29 mouse cellular contexts compared by ENCODE assay signal in genomic region chr8:9694794-9695193, GRCm38 (mm10).
DNase-seq lines count a peak whose midpoint lies in the region; ATAC-seq and TF ChIP-seq lines count a peak whose summit lies in the region.
"Had no signal": no experiment of that assay in that cellular context is flagged by ENCODE, and none has a peak within 500 bp of the region (broad histone marks: within the 10 kb centered on the region; RNA-seq: fewer than 3 reads in every experiment).

No protein-coding gene starts in this region.

- no peak for TF ChIP-seq POLR2A in brain, embryonic 14.5 days (IDR thresholded peaks at IDR 0.05; ENCODE audit: borderline replicate concordance, extremely low read depth, insufficient read depth, insufficient read length, poor library complexity, severe bottlenecking)

- peak; percentile 27 to 55 for DNase-seq in frontal cortex, adult 2 months (ENCODE audit: extremely low spot score in 1 of 2, low spot score in 1 of 2)
- no peak for DNase-seq in frontal cortex, postnatal 14 days (ENCODE audit: low spot score in 2 of 2)
- DNase-seq in midbrain, postnatal 0 days (ENCODE audit: low spot score), result peak; percentile 23
- DNase-seq in midbrain, embryonic 10.5 days (ENCODE audit: low spot score), result no peak
- peak; percentile 41 for DNase-seq in brain, embryonic 14.5 days (ENCODE audit: low read depth)
- no peak for DNase-seq in spleen, postnatal 14 days (ENCODE audit: low spot score in 2 of 2)
- no peak for DNase-seq in layer of hippocampus, postnatal 10 days (ENCODE audit: low spot score in 2 of 2)
- DNase-seq: adrenal gland, adult 8-10 months; B cell, adult 2 months; cerebellum, adult 9-11 months; gastrocnemius, postnatal 36 days; heart, postnatal 4 days; kidney, adult 9 months; kidney, postnatal 14 days; lung, embryonic 14.5 days; retina, postnatal 1 day; spleen, adult 18-20 months; thymus, postnatal 14 days had no signal

- TF ChIP-seq CTCF in midbrain, postnatal 0 days (IDR thresholded peaks at IDR 0.05), result no peak
- TF ChIP-seq CTCF in brain, embryonic 14.5 days (IDR thresholded peaks at IDR 0.05; ENCODE audit: borderline replicate concordance, extremely low read depth, insufficient read depth, insufficient read length), result no peak

- H3K27ac ChIP-seq in midbrain, postnatal 0 days (ENCODE audit: low read depth, low read length), result no peak overlapping the region
- no peak overlapping the region for H3K27ac ChIP-seq in midbrain, embryonic 10.5 days (replicated peaks)
- H3K27ac ChIP-seq in neural tube, embryonic 13.5 days (replicated peaks), result no peak overlapping the region
- H3K27ac ChIP-seq: embryonic facial prominence, embryonic 10.5 days; heart, embryonic 15.5 days; hindbrain, embryonic 15.5 days; limb, embryonic 15.5 days; liver, embryonic 14.5 days; midbrain, embryonic 13.5 days had no signal

- 85% methylated on average over 2 of the region's 2 CpGs for WGBS in midbrain, postnatal 0 days
- 93% methylated on average over 2 of the region's 2 CpGs for WGBS in midbrain, embryonic 10.5 days
- WGBS in neural tube, embryonic 13.5 days, result 31% methylated on average over 2 of the region's 2 CpGs

- no peaks in the 10 kb centered on the region for H3K36me3 ChIP-seq in midbrain, postnatal 0 days (ENCODE audit: insufficient read depth, low read length)
- no peaks in the 10 kb centered on the region for H3K36me3 ChIP-seq in midbrain, embryonic 10.5 days
- no peaks in the 10 kb centered on the region for H3K36me3 ChIP-seq in neural tube, embryonic 13.5 days
- H3K36me3 ChIP-seq: embryonic facial prominence, embryonic 10.5 days; G1E; heart, embryonic 15.5 days; hindbrain, embryonic 15.5 days; limb, embryonic 15.5 days; midbrain, embryonic 13.5 days had no signal

- H3K4me3 ChIP-seq in midbrain, postnatal 0 days (ENCODE audit: low read depth, low read length), result no peak overlapping the region
- H3K4me3 ChIP-seq in midbrain, embryonic 10.5 days, result no peak overlapping the region
- H3K4me3 ChIP-seq in neural tube, embryonic 13.5 days, result no peak overlapping the region
- H3K4me3 ChIP-seq: embryonic facial prominence, embryonic 10.5 days; heart, embryonic 15.5 days; hindbrain, embryonic 15.5 days; limb, embryonic 15.5 days; midbrain, embryonic 13.5 days; myocyte had no signal

- H3K9me3 ChIP-seq in midbrain, postnatal 0 days (ENCODE audit: low read length), result no peaks in the 10 kb centered on the region
- H3K9me3 ChIP-seq in midbrain, embryonic 10.5 days (replicated peaks), result no peaks in the 10 kb centered on the region
- no peaks in the 10 kb centered on the region for H3K9me3 ChIP-seq in neural tube, embryonic 13.5 days
- H3K9me3 ChIP-seq: embryonic facial prominence, embryonic 10.5 days; G1E; heart, embryonic 15.5 days; hindbrain, embryonic 15.5 days; limb, embryonic 15.5 days; midbrain, embryonic 13.5 days had no signal

- H3K27me3 ChIP-seq in midbrain, postnatal 0 days (ENCODE audit: insufficient read depth, low read length), result no peaks in the 10 kb centered on the region
- H3K27me3 ChIP-seq in midbrain, embryonic 10.5 days (ENCODE audit: low read depth, poor library complexity, severe bottlenecking), result no peaks in the 10 kb centered on the region
- no peaks in the 10 kb centered on the region for H3K27me3 ChIP-seq in neural tube, embryonic 13.5 days
- H3K27me3 ChIP-seq: CH12.LX; heart, embryonic 15.5 days; hindbrain, embryonic 15.5 days; limb, embryonic 15.5 days; midbrain, embryonic 13.5 days had no signal

- peaks cover 3% of the 10 kb centered on the region; the same call in 1 of the 2 replicates for H3K4me1 ChIP-seq in midbrain, postnatal 0 days (ENCODE audit: insufficient read depth, low read length)
- no peaks in the 10 kb centered on the region for H3K4me1 ChIP-seq in midbrain, embryonic 10.5 days
- H3K4me1 ChIP-seq in neural tube, embryonic 13.5 days (replicated peaks), result peaks cover 19% of the 10 kb centered on the region
- H3K4me1 ChIP-seq: embryonic facial prominence, embryonic 10.5 days; heart, embryonic 15.5 days; limb, embryonic 15.5 days had no signal

- no peak overlapping the region for H3K9ac ChIP-seq in midbrain, postnatal 0 days (replicated peaks; ENCODE audit: low read length, poor library complexity, severe bottlenecking)
- H3K9ac ChIP-seq in neural tube, embryonic 13.5 days, result no peak overlapping the region
- H3K9ac ChIP-seq: heart, embryonic 15.5 days; hindbrain, embryonic 15.5 days; limb, embryonic 15.5 days; liver, embryonic 14.5 days; lung, embryonic 14.5 days; midbrain, embryonic 13.5 days had no signal

- no peak overlapping the region for H3K4me2 ChIP-seq in midbrain, postnatal 0 days (ENCODE audit: low read depth, low read length, poor library complexity, severe bottlenecking)
- H3K4me2 ChIP-seq in neural tube, embryonic 13.5 days, result no peak overlapping the region
- H3K4me2 ChIP-seq: heart, embryonic 15.5 days; hindbrain, embryonic 15.5 days; limb, embryonic 15.5 days; lung, embryonic 14.5 days; midbrain, embryonic 13.5 days had no signal

- ATAC-seq in midbrain, postnatal 0 days (ENCODE audit: low FRiP score), result no peak
- peak; percentile 50; the same call in 1 of the 2 replicates for ATAC-seq in neural tube, embryonic 13.5 days (ENCODE audit: low read depth)
- ATAC-seq: intestine, embryonic 16.5 days; midbrain, embryonic 13.5 days had no signal

Comparison
In these comparisons a context has a peak if more than half of its experiments do, and no peak if none do; other contexts are left out.
1. DNase-seq: peak in frontal cortex, adult 2 months (2 of 2), midbrain, postnatal 0 days (single experiment) and brain, embryonic 14.5 days (single experiment); none in frontal cortex, postnatal 14 days (0 of 2), midbrain, embryonic 10.5 days (single experiment), spleen, postnatal 14 days (0 of 2) and layer of hippocampus, postnatal 10 days (0 of 2).